In the genomic region with DNA sequence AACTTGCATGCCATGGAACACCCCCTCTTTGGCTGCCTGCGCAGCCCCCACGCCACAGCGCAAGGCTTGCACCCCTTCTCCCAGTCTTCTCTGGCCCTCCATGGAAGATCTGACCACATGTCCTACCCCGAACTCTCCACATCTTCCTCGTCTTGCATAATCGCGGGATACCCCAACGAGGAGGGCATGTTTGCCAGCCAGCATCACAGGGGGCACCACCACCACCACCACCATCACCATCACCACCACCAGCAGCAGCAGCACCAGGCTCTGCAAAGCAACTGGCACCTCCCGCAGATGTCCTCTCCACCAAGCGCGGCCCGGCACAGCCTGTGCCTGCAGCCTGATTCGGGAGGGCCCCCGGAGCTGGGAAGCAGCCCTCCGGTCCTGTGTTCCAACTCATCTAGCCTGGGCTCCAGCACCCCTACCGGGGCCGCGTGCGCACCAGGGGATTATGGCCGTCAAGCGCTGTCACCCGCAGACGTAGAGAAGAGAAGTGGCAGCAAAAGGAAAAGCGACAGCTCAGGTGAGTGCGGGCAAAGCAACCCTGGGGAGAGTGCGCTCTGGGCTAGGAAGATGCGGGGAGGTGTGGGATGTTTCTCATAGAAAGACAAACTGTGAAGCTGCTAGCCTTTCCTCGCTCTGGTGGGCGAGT, we compare ENCODE assay signal across 7 mouse cellular contexts. TPM values are rescaled to one million over a fixed set of nuclear protein-coding genes. Genes with fewer than 3 reads are reported as not detected.
A peak's percentile ranks its signal among the peaks of the same experiment; 100 is the strongest.
DNase-seq lines count a peak whose midpoint lies in the region; ATAC-seq lines count a peak whose summit lies in the region.

No protein-coding gene starts in this region.

- peak overlapping the region; percentile 42 for H3K4me3 ChIP-seq in embryonic facial prominence, embryonic 11.5 days (ENCODE audit: low read depth, low read length)
- peak overlapping the region; percentile 38 for H3K4me3 ChIP-seq in intestine, embryonic 14.5 days (ENCODE audit: low read depth, low read length)

- no peak overlapping the region for H3K27ac ChIP-seq in embryonic facial prominence, embryonic 11.5 days (replicated peaks; ENCODE audit: low read depth, low read length)
- no peak overlapping the region for H3K27ac ChIP-seq in intestine, embryonic 14.5 days (ENCODE audit: low read depth)

- H3K4me1 ChIP-seq in embryonic facial prominence, embryonic 11.5 days (ENCODE audit: control insufficient read depth, insufficient read depth, low read length) = no peaks in the 10 kb centered on the region
- peaks cover 4% of the 10 kb centered on the region; the same call in 1 of the 2 replicates for H3K4me1 ChIP-seq in intestine, embryonic 14.5 days (replicated peaks; ENCODE audit: control insufficient read depth, insufficient read depth, low read length)

- H3K4me2 ChIP-seq in embryonic facial prominence, embryonic 11.5 days (ENCODE audit: low read depth, low read length) = peak overlapping the region; percentile 77
- H3K4me2 ChIP-seq in intestine, embryonic 14.5 days (ENCODE audit: low read length) = peak overlapping the region; percentile 84

- WGBS in embryonic facial prominence, embryonic 11.5 days = under 1% methylated on average over 29 of the region's 29 CpGs
- WGBS in intestine, embryonic 14.5 days = 1% methylated on average over 29 of the region's 29 CpGs

- peaks cover 14% of the 10 kb centered on the region for H3K27me3 ChIP-seq in embryonic facial prominence, embryonic 11.5 days (ENCODE audit: control insufficient read depth, insufficient read depth, low read length)
- H3K27me3 ChIP-seq in intestine, embryonic 14.5 days (replicated peaks; ENCODE audit: control insufficient read depth, insufficient read depth, low read length) = peaks cover 46% of the 10 kb centered on the region

- peak overlapping the region; percentile 50 for H3K9ac ChIP-seq in embryonic facial prominence, embryonic 11.5 days (replicated peaks; ENCODE audit: low read length)
- H3K9ac ChIP-seq in intestine, embryonic 14.5 days (ENCODE audit: low read length) = peak overlapping the region; percentile 12

- intact Hi-C loops in left cerebral cortex, postnatal 4 days (cut with DNase I) = no loop called here
- intact Hi-C loops in left cerebral cortex, postnatal 14 days (cut with DNase I) = no loop called here

- H3K9me3 ChIP-seq in embryonic facial prominence, embryonic 11.5 days (replicated peaks; ENCODE audit: control insufficient read depth, low read length) = no peaks in the 10 kb centered on the region
- H3K9me3 ChIP-seq in intestine, embryonic 14.5 days (ENCODE audit: control insufficient read depth, low read length) = no peaks in the 10 kb centered on the region

- ATAC-seq in embryonic facial prominence, embryonic 11.5 days (replicated peaks; ENCODE audit: insufficient number of reproducible peaks, low FRiP score, low TSS enrichment, low read depth) = peak; percentile 80
- peak; percentile 27 for ATAC-seq in granulocyte monocyte progenitor cell, adult 5-6 weeks (replicated peaks; ENCODE audit: poor library complexity, severe bottlenecking)
- ATAC-seq in intestine, embryonic 14.5 days (replicated peaks; ENCODE audit: low FRiP score, low TSS enrichment, low read depth) = peak; percentile 61
- peak; percentile 50 for ATAC-seq in megakaryocyte progenitor cell, adult 5-6 weeks (replicated peaks; ENCODE audit: poor library complexity)

- H3K36me3 ChIP-seq in embryonic facial prominence, embryonic 11.5 days (replicated peaks; ENCODE audit: control insufficient read depth, insufficient read depth, low read depth, low read length) = no peaks in the 10 kb centered on the region
- H3K36me3 ChIP-seq in intestine, embryonic 14.5 days (ENCODE audit: control insufficient read depth, insufficient read depth, low read length) = no peaks in the 10 kb centered on the region

- DNase-seq in left cerebral cortex, postnatal 4 days = peak; percentile 19
- DNase-seq in left cerebral cortex, postnatal 14 days (ENCODE audit: low spot score in 2 of 2) = no peak
- DNase-seq in embryonic facial prominence, embryonic 11.5 days (ENCODE audit: low spot score) = peak; percentile 41
- DNase-seq in intestine, embryonic 14.5 days (ENCODE audit: low spot score) = peak; percentile 69
- DNase-seq in testis, postnatal 10 days (ENCODE audit: low spot score) = peak; percentile 43

RNA-seq across cellular contexts. Expression of a gene that starts 0.6 kb away (rescaled TPM):
- not detected for total RNA-seq in left cerebral cortex, postnatal 4 days (2021)
- under 1 TPM in 1 of 2 experiments, not detected in 1; 0.13 TPM for total RNA-seq in left cerebral cortex, postnatal 14 days (2021)
- 6.9 and 9.5 TPM in 2 replicates for polyA plus RNA-seq in embryonic facial prominence, embryonic 11.5 days (2014; fragmentation: Nextera tagmentation; extraction: Ambion mirVana)
- total RNA-seq in granulocyte monocyte progenitor cell, adult 5-6 weeks (2014; fragmentation: Nextera tagmentation) = not detected in 2 replicates
- not detected in 2 replicates for total RNA-seq in granulocyte monocyte progenitor cell, adult 5-6 weeks (2017)
- 1.6 and 1.7 TPM in 2 replicates for polyA plus RNA-seq in intestine, embryonic 14.5 days (2014; fragmentation: Nextera tagmentation; extraction: Ambion mirVana)
- total RNA-seq in megakaryocyte progenitor cell, adult 5-6 weeks (2015) = not detected in 2 replicates
- total RNA-seq in megakaryocyte progenitor cell, adult 5-6 weeks (2017) = not detected in 2 replicates

Comparison
In these comparisons a context has a peak if more than half of its experiments do, and no peak if none do; other contexts are left out.
1. DNase-seq: peak in left cerebral cortex, postnatal 4 days (single experiment), embryonic facial prominence, embryonic 11.5 days (single experiment), intestine, embryonic 14.5 days (single experiment) and testis, postnatal 10 days (single experiment); none in left cerebral cortex, postnatal 14 days (0 of 2).
2. ATAC-seq: peak in every context shown above with its lines; median percentile 80 in embryonic facial prominence, embryonic 11.5 days; 61 in intestine, embryonic 14.5 days; 50 in megakaryocyte progenitor cell, adult 5-6 weeks; 27 in granulocyte monocyte progenitor cell, adult 5-6 weeks.